Mouse (Mus musculus) kidney, postnatal 4 days (tissue): ENCODE measurements around the gene 1700017B05Rik.
A peak's percentile ranks its signal among the peaks of the same experiment; 100 is the strongest.
"Not testable (repeated sequence)": the region's sequence is repeated elsewhere in the genome, so short reads cannot be mapped to it uniquely, and the experiment has no call there.

Source experiments
- DNase-seq, 2 experiments: peaks; one replicate each; pipeline ENCODE4 v3.0.0; 2021; ENCODE audit warnings: mixed read lengths in 2 of 2

The 1700017B05Rik gene

DNA sequence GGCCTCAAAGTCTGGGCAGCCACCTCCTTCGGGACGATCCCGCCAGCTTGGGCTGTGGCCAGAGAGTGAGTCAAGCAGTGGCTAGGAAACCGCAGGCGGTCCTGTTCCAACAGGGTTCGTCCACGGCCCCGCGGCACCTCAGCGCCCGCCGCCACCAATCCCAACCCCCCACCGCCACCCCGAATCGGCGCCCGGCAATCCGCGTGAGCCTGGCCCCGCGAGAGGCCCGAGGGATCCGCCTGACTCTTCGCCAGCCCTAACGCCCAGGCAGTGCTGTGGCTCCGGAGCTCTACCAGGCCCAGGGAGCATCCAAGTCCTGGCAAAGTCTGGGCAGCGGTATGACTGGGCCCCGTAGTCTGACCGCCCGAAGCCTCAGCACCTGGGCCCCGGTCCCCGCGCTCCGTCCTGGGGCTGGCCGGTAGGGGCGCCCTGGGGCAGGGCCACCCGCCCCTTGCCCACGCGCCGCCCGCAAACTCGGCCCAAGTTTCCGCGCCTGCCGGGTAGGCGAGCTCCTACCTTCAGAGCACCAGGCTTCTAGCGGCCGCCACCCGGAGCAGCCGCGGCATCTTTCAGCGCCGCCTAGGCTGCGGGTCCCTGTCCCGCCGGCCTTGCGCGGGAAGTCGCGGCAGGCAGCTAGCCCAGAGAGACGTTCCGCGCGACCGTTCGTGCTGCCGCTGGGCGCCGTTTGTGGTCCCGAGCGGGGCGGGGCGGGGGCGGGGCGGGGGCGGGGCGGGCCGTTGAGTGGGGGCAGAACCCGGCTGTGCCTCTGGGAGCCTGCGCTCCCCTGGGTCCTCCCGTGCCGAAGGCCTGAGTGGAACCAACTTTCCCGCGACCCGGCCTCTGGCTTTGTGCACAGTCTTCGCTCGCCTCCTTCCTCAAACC lies at the start of gene 1700017B05Rik:
TSS of gene 1700017B05Rik (minus strand) at position 700 of the 882 bp plus-strand sequence.
- peak; percentile 84 to 91 for DNase-seq

DNA sequence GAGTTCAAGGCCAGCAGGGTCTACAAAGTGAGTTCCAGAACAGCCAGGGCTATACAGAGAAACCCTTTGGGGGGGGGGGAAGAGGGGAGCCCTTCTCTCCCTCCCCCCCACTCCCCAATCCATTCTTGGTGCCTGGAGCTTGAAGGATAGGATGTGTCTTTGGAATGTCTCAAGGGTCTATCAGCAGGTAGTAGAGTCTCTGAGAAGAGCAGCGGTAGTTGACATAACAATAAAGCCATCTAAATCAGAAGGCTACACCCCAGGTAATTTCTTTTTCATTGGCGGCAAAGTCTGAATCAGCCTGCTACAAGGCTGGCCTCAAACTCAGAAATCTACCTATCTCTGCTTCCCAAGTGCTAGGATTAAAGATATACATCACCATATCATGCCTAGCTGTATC lies 48.5 kb upstream of the 1700017B05Rik start:
- DNase-seq: no peak

DNA sequence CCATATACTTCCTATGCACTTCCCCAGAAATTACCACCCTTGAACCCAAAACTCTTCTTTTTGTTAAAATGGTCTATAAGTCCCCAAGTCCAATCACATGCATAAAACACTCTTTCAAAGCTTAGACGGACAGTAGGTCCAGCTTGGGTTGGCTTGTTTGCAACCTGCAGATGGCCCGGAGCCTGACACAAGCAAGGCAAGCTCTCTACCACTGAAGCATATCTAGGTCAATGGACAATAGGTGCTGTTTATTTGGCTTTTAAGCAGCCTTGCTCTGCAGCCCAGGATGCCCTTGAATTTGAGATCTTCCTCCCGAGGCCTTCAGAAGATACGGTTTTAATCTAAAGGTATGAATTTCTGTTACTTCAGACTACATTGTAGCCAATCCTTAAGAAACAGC lies 46.9 kb upstream of the 1700017B05Rik start:
- DNase-seq: no peak

- no peak for DNase-seq
Observed at GRCm38 (mm10) chr9:57307456-57307855, 45.0 kb upstream of the 1700017B05Rik start.

GRCm38 (mm10) chr9:57304716-57305115 lies 42.3 kb upstream of the 1700017B05Rik start:
- not testable (repeated sequence) for DNase-seq

- no peak for DNase-seq
Observed at GRCm38 (mm10) chr9:57304251-57304650, 41.8 kb upstream of the 1700017B05Rik start.

- DNase-seq: no peak
Observed at GRCm38 (mm10) chr9:57303356-57303755, 40.9 kb upstream of the 1700017B05Rik start.

DNA sequence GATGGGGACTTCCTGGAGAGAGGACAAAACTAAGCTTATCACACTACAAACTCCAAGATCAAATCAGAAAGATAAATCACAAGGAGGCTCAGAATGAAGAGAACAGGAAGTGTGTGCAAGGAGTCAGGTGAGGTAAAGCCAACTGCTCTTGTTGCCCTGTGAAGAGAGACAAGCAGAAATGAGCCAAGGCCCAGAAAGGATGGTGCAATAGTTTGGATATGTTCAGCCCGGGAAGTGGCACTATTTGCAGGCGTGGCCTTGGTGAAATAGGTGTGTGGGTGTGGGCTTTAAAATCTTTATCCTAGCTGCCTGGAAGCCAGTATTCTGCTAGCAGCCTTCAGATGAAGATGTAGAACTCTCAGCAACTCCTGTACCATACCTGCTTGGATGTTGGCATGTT lies 38.4 kb upstream of the 1700017B05Rik start:
- DNase-seq: no peak

DNA sequence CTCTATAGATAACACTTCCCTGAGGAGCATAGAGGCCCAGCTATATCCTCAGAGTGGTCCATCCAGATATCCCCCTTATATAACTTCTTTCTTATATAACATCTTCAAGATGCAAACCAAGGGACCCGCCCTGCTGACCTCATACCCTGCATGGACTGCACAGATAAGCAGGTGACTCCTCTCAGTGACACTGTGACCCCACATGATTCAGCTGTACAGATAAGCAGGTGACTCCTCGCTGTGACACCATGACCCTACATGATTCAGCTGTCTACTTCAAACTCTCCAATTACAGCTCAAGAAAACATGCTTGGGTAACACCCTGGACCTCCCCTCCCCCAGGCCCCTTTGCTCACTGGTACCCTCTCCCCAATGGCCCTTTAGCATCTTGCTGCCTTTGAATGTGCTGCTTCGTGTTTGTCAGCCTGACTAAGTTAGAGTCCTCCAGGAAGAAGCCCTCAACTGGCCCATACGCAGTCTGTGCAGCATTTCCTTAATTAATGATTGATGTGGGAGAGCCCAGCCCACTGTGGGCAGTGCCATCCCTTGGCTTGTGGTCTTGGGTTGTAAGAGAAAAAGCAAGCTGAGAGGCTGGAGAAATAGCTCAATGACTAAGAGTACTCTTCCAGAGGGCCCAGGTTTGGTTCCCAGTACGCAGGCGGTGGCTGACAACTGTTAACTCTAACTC lies 37.5 kb upstream of the 1700017B05Rik start:
- DNase-seq: peak in 1 of 2 experiments; percentile 29

GRCm38 (mm10) chr9:57297938-57298337 lies 35.5 kb upstream of the 1700017B05Rik start:
- no peak for DNase-seq

DNA sequence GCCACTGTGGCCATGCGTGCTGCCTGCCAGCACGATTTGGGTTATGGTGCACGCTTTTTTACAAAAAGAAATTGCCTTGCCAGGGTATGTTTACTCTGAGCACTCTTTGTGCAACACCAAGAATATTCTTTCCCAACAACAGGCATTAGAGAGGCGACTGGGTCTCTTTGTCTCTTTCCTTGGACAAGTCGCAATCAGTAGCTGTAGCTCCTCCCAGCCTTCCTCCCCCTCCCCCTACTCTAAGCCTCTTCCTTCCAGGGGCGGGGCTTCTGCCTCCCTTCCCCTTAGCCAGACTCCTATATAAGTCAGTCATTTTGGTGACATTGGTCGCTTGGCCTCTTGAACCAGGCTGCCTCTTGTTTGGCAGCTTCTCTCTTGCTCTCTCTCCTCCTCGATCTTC lies 33.9 kb upstream of the 1700017B05Rik start:
- DNase-seq: peak in 1 of 2 experiments; percentile 17

DNA sequence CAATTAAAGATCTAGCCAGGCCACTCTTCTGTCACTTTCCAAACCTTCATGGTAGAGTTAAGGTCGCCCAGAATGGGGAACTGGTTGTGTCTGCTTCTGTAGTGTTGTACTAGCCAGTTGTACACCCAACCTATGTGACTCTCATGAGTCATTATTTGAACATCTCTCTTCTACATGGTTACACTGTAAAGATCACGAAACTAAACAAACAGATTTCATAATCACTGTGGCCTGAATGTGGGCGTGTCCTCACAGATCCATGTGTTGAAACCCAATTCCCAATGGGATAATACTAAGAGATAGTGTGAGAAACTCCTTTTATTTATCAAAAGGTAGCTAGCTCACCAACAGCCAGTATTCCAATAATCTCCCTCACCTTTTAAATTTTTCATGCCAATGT lies 33.3 kb upstream of the 1700017B05Rik start:
- DNase-seq: no peak

- no peak for DNase-seq
Observed at GRCm38 (mm10) chr9:57294905-57295304, 32.5 kb upstream of the 1700017B05Rik start.

DNA sequence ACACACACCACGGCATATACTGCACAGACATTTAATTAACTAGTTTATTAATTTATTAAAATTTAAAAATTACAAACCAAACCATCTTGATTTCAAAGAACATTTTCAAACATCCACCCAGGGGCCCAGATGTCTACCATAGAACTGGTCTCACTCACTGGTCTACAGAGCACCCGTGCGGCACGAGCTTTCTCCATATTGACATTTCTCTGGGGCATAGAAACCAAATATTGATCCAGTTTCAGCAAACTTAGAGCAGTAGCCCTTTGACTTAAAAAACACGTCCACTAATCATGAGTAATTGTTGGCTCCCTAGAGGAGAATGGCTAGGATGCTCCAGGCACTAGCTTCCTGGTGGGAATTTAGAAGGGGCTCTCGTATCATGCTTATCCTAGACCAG lies 24.8 kb upstream of the 1700017B05Rik start:
- no peak for DNase-seq

- no peak for DNase-seq
Observed at GRCm38 (mm10) chr9:57283311-57283710, 20.9 kb upstream of the 1700017B05Rik start.

DNA sequence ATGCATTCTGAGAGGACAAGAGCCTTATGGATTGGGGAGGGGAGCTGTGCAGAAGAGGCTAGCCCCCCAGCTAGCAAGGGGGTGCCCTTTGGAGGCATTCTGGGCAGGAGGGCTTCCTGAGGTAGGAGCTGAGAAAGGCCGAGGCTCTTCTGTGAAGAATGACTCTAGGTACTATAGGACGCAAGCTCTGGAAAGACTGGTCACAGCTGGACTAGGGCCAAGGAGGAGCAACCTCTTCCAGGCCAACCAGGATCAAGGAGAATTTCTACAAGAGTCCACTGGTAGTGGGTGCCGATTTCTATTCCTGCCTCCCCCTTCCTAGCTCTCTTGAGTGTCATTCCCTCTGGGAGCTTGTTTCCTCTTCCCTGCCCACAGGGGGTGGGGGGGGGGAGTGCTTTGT lies 20.3 kb upstream of the 1700017B05Rik start:
- no peak for DNase-seq

DNA sequence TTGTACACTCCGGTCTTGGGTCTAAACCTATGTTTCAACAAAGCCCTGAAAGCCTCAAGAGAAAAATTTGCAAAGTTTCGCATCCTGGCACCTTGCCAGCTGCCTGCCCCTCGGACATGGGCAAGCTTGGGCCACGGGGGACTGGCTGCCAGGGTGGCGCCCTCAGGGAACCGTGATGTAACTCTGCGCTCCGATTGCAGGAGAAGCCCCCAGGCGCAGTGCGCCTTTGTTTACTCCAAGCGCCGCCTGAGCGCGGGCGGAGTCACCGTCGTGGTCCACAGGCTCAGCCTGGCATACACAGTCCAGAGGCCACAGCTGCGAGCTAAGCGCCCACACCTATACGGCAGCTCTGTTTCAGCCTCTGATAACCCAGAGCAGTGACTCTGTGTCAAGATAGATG lies 19.1 kb upstream of the 1700017B05Rik start:
- DNase-seq: peak; percentile 70 to 78

- DNase-seq: no peak
Observed at GRCm38 (mm10) chr9:57279441-57279840, 17.0 kb upstream of the 1700017B05Rik start.

GRCm38 (mm10) chr9:57278268-57278667 lies 15.9 kb upstream of the 1700017B05Rik start:
- no peak for DNase-seq

GRCm38 (mm10) chr9:57276311-57276710 lies 13.9 kb upstream of the 1700017B05Rik start:
- DNase-seq: no peak

DNA sequence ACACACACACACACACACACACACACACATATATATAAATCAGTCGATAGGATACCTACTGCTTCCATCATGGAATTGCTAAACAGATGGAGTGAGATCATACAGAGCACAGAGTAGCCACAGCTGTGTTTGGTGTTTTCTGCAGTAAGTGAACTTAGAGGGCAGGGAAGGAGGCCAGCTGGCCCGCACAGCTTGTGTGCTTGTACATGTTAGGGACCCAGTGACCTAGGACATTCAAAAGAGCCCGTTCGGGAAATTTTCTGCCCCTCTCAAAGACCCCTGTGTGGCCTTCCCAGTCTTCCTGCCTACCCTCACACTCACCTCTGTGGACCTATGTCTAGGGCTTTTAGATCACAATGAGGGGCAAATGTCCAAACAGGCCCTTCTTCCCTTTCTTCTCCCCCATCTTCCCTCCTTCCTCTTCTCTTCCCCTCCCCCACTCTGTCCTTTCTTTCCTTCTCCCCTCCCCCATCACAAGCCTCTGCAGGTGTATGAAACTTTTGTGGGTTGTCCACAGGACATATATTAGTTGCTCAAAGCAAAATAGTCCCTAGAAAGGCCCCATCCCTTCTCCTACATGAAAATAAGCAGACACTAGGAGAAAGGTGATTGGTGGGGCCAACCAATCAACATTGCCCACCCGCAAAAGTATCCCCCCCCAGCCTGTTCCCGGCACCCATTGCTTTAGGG lies 11.5 kb upstream of the 1700017B05Rik start:
- DNase-seq: peak; percentile 46 to 60

DNA sequence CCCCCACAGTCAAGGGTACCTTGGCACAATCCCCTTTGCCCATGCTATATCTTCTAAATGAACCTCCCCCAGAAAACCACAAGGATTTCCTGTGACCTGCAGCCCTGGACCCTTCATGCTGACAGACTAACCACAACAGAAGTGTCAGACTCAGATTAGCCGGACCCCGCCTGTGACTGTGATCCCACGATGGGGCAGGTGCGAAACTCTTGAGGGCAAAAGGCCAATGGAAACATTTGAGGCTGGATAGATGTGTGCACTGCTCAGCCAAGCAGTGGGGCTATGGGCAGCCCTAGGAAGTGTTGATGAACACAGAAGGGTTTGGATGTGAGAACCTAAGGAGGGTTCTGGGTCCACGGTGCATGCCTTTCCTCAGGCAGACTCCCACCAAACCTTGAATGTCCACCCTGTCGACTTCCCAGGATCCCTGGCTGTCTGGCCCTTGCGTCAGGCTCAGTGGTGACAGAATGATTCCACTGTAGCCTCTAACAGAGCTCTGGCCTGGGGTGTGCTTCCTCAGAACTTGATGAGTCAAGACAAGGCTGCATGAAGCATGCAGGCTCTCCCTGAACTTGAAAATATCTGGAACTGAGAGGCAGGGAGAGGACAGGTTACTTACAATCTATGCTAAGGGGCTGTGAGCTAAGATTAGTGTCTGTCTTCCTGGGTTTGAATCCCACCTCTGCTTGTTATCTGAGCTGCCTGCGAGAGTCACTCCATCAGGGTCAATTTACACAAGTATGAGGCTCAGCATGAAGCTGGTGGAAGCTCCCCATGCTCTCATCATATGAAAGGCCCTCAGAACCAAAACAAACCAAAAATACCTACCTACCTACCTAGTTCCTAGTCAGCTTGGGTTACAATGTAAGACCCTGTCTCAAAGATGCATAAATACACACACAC lies 10.7 kb upstream of the 1700017B05Rik start:
- DNase-seq: no peak
